Mouse (Mus musculus): Measurements from ENCODE around the gene Palm.

Palm gene

GRCm38 (mm10) chr10:79800508-79800907, 7.1 kb downstream of the Palm start:
- DNase-seq, result no peak

GRCm38 (mm10) chr10:79801837-79802236, 8.5 kb downstream of the Palm start:
- no peak for DNase-seq

GRCm38 (mm10) chr10:79802331-79802971, 9.1 kb downstream of the Palm start:
- DNase-seq, result no peak

GRCm38 (mm10) chr10:79803716-79804323, 10.4 kb downstream of the Palm start:
- no peak for DNase-seq

GRCm38 (mm10) chr10:79805636-79806035, 12.3 kb downstream of the Palm start:
- no peak for DNase-seq

- DNase-seq, result no peak
Observed at GRCm38 (mm10) chr10:79806331-79806730, 13.0 kb downstream of the Palm start.

GRCm38 (mm10) chr10:79806972-79807371, 13.6 kb downstream of the Palm start:
- no peak for DNase-seq

GRCm38 (mm10) chr10:79807826-79808225, 14.5 kb downstream of the Palm start:
- no peak for DNase-seq

GRCm38 (mm10) chr10:79808728-79809127, 15.4 kb downstream of the Palm start:
- DNase-seq, result no peak

GRCm38 (mm10) chr10:79811736-79812637, 18.6 kb downstream of the Palm start:
- DNase-seq, result peak; percentile 66 to 86

- no peak for DNase-seq
Observed at GRCm38 (mm10) chr10:79814271-79814842, 21.0 kb downstream of the Palm start.

GRCm38 (mm10) chr10:79815671-79816494, 22.5 kb downstream of the Palm start:
- DNase-seq, result no peak

- no peak for DNase-seq
Observed at GRCm38 (mm10) chr10:79817111-79817510, 23.7 kb downstream of the Palm start.

- DNase-seq, result no peak
Observed at GRCm38 (mm10) chr10:79818225-79818624, 24.9 kb downstream of the Palm start.

GRCm38 (mm10) chr10:79819606-79820005, 26.2 kb downstream of the Palm start:
- DNase-seq, result no peak

GRCm38 (mm10) chr10:79820277-79820676, 26.9 kb downstream of the Palm start:
- no peak for DNase-seq

GRCm38 (mm10) chr10:79820782-79821181, 27.4 kb downstream of the Palm start, which contains the start of gene Misp:
Gene Misp (plus strand): TSS chr10:79820989.
- DNase-seq, result no peak

GRCm38 (mm10) chr10:79821731-79822130, 28.4 kb downstream of the Palm start:
- DNase-seq, result no peak

- DNase-seq, result no peak
Observed at GRCm38 (mm10) chr10:79822372-79822771, 29.0 kb downstream of the Palm start.

GRCm38 (mm10) chr10:79823011-79823410, 29.6 kb downstream of the Palm start:
- no peak for DNase-seq

GRCm38 (mm10) chr10:79824413-79824812, 31.0 kb downstream of the Palm start:
- no peak for DNase-seq

- no peak for DNase-seq
Observed at GRCm38 (mm10) chr10:79831583-79831982, 38.2 kb downstream of the Palm start.

Data from spleen, adult 18-20 months (tissue).